Mouse (Mus musculus): Measurements from ENCODE around the gene Hpca. TPM values are rescaled to one million over a fixed set of nuclear protein-coding genes. Genes with fewer than 3 reads are reported as not detected.

Hpca gene
- polyA plus RNA-seq, 1 experiment from 2014 or later, result 143 TPM

DNA sequence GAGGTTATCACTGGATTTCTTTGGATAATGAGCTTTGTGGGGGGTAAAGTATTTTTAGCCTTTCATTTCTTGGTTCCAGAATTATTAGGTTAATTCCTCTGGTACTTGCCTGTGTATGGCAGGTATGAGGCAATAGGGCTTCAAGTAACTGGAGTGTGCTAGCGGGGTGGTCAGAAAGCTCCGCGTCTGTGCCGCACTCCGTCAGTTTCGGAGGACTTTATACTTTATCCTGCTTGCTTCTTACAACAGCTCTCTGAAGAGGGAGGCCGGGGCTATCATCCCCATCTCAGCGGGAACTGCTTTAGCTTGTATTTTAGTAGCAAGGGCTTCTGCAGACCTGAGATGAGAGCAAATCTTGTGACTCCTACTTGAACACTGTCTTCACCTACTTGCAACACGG lies 42.7 kb downstream of the Hpca start:
- no peak overlapping the region for H3K4me2 ChIP-seq
- no peak for ATAC-seq (ENCODE audit: low FRiP score)
- H3K36me3 ChIP-seq, result peaks cover 79% of the 10 kb centered on the region
- H3K4me1 ChIP-seq, result peaks cover 10% of the 10 kb centered on the region
- H3K27me3 ChIP-seq (replicated peaks), result no peaks in the 10 kb centered on the region
- WGBS, result 98% methylated on average over 9 of the region's 9 CpGs
- no peak overlapping the region for H3K27ac ChIP-seq (replicated peaks)
- no peak overlapping the region for H3K4me3 ChIP-seq (replicated peaks)
- no peak overlapping the region for H3K9ac ChIP-seq (replicated peaks)
- H3K9me3 ChIP-seq (replicated peaks), result no peaks in the 10 kb centered on the region

DNA sequence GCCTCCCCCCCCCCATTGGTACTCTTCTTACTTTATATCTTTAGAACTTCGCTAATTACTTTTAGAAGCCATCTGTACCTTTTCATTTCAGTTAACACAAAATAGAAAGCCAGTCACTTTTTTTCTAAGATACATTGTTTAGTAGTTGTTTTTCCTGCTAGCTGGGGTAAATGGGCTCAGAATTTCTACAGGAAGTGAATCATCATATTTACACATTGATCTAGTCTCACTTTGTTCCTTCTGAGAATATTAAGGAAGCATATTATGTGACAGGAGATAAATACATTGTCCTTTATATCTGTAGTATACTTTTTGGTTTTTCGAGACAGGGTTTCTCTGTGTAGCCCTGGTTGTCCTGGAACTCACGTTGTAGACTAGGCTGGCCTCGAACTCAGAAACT lies 53.0 kb downstream of the Hpca start:
- Histone ChIP-seq H3K4me3 (replicated peaks) (no peak overlapping the region), H3K4me1 (0 out of 2 replicates have a peak, but pooled peaks cover 4% of the 10 kb centered on the region), H3K9ac (replicated peaks) (no peak overlapping the region), H3K27ac (replicated peaks) (no peak overlapping the region), H3K4me2 (no peak overlapping the region), H3K36me3 (peaks cover 7% of the 10 kb centered on the region), H3K9me3 (replicated peaks) (no peaks in the 10 kb centered on the region), H3K27me3 (replicated peaks) (no peaks in the 10 kb centered on the region)
- ATAC-seq (ENCODE audit: low FRiP score), result no peak
- WGBS, result 96% methylated on average over 4 of the region's 4 CpGs

DNA sequence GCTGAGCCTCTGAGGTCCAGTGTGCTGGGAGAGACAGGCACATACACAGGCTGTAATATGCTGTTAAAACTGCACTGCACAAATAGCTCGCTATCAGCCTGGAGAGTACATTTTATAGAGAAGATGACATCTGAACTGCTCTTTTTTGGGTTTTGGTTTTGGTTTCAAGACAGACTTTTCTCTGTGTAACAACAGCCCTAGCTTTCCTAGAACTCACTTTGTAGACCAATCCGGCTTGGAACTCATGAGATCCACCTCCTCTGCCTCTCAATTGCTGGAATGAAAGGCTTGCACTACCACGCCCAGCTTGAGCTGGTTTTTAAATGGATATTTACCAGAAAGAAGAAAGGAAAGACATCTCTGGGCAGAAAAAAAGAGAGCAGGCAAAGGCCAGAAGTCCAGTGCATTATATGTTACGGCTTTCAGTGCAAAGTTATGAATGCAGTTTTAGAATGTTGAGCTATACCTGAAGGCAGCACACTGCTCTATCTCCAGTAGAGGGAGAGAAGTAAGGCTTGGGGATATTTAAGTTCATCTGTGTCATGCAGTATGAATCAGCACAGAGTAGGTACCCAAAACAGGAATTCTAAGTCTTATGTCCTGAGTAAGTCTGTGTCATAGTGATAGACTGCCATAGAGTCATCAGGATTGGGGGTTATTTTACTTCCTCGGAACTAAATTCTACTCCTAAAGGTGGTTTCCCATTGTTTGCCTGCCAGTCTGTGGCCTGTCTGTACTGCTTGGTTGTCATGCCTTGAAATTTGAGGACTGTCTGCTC lies 54.0 kb downstream of the Hpca start:
- WGBS, result 86% methylated on average over 5 of the region's 5 CpGs
- H3K4me1 ChIP-seq, result 0 out of 2 replicates have a peak, but pooled peaks cover 1% of the 10 kb centered on the region

DNA sequence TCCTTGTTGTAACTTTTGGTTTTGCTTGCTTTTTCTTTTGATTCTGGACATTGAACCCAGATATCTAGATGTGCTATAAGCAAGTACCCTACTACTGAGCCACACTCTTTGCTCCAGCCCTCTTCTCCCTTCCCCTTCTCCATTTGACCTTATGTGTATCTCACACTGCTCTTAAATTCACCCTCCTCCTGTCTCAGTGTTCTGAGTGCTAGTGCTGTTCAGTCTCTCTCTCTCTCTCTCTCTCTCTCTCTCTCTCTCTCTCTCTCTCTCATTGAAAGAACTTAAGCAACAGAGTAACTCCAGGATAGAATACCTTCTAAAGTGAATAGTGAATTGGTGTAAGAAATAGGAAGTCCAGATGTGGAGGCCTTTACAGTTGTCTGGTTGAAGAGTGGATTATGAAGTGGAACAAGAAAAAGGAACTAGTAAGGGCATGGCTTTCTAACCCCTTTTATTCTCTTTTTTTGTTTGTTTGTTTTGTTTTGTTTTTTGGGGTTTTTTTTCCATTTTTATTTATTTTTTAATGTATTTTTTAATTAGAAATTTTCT lies 56.1 kb downstream of the Hpca start:
- H3K4me1 ChIP-seq, result peaks cover 8% of the 10 kb centered on the region
- H3K27me3 ChIP-seq (replicated peaks), result no peaks in the 10 kb centered on the region
- no peak overlapping the region for H3K4me2 ChIP-seq
- no peak overlapping the region for H3K4me3 ChIP-seq (replicated peaks)
- H3K36me3 ChIP-seq, result no peaks in the 10 kb centered on the region
- H3K9me3 ChIP-seq (replicated peaks), result no peaks in the 10 kb centered on the region
- no peak overlapping the region for H3K27ac ChIP-seq (replicated peaks)
- no peak overlapping the region for H3K9ac ChIP-seq (replicated peaks)
- no peak for ATAC-seq (ENCODE audit: low FRiP score)

More for the DNA sequence above, 54.0 kb downstream of the Hpca start:
- Histone ChIP-seq H3K27me3 (replicated peaks) (no peaks in the 10 kb centered on the region), H3K27ac (replicated peaks) (no peak overlapping the region), H3K4me2 (no peak overlapping the region), H3K9ac (replicated peaks) (no peak overlapping the region), H3K9me3 (replicated peaks) (no peaks in the 10 kb centered on the region), H3K4me3 (replicated peaks) (no peak overlapping the region), H3K36me3 (0 out of 2 replicates have a peak, but pooled peaks cover 1% of the 10 kb centered on the region)
- no peak for ATAC-seq (ENCODE audit: low FRiP score)

DNA sequence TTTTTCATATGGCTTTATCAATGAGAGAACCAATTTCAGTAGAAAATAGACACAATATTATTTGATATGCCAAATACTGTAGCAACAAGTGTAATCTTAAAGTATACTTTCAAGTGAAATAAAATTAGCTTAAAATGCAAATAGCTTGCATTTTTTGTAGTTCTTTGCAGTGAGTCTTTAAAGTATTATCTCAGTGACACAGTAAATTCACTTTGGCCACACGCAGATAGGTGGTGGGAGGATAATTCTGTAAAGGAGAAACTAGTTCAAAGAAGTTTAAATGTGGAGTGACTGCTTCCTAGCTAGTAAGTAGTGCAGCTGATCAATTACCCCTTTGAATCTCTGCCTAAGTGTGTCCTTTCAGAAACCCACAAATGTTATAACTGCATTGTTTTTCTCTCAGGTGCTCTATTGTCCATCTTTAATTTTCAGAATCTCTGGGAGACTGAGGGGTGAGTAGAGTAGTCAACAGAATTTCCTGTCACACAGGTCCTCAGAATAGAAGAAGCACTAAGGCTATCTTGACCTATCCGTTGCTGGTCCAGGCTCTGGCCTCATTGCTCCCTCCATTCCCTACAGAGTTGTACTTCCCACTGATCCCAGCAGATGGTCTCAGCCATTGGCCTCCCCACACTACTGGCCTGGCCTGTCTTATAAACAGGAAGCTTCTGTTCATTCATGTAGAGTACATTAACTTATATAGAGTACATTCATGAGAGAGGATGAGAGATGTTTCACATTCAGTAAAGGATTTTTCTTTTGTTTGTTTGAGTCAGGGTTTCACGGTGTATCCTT lies 59.4 kb downstream of the Hpca start:
- Histone ChIP-seq H3K36me3 (no peaks in the 10 kb centered on the region), H3K9ac (replicated peaks) (no peak overlapping the region), H3K4me3 (replicated peaks) (no peak overlapping the region), H3K27ac (replicated peaks) (no peak overlapping the region), H3K27me3 (replicated peaks) (no peaks in the 10 kb centered on the region), H3K9me3 (replicated peaks) (no peaks in the 10 kb centered on the region), H3K4me2 (no peak overlapping the region), H3K4me1 (peaks cover 22% of the 10 kb centered on the region)
- 76% methylated on average over 3 of the region's 3 CpGs for WGBS
- no peak for ATAC-seq (ENCODE audit: low FRiP score)

Other genes starting within 250 kb of the Hpca start
- 20.9 and 25.5 TPM in 2 replicates for gene Trim62, start 238.5 kb downstream of the Hpca start, polyA plus RNA-seq (2015; fragmentation: Nextera tagmentation; extraction: Ambion mirVana)
- gene Azin2, start 159.6 kb downstream of the Hpca start, polyA plus RNA-seq (2015; fragmentation: Nextera tagmentation; extraction: Ambion mirVana), result 20.3 and 20.7 TPM in 2 replicates
- gene Ak2, start 130.1 kb downstream of the Hpca start, polyA plus RNA-seq (2015; fragmentation: Nextera tagmentation; extraction: Ambion mirVana), result 90.2 and 120 TPM in 2 replicates
- 29.9 and 34.5 TPM in 2 replicates for gene Rnf19b, start 63.8 kb downstream of the Hpca start, polyA plus RNA-seq (2015; fragmentation: Nextera tagmentation; extraction: Ambion mirVana)
- 3.3 TPM in 1 of 2 replicates, not detected in the other for gene Tmem54, start 16.5 kb downstream of the Hpca start, polyA plus RNA-seq (2015; fragmentation: Nextera tagmentation; extraction: Ambion mirVana)
- gene Fndc5, start 15.0 kb upstream of the Hpca start, polyA plus RNA-seq (2015; fragmentation: Nextera tagmentation; extraction: Ambion mirVana), result 27.0 and 34.9 TPM in 2 replicates
- 16.7 TPM in 2 replicates for gene S100pbp, start 67.7 kb upstream of the Hpca start, polyA plus RNA-seq (2015; fragmentation: Nextera tagmentation; extraction: Ambion mirVana)
- 109 and 111 TPM in 2 replicates for gene Yars, start 67.7 kb upstream of the Hpca start, polyA plus RNA-seq (2015; fragmentation: Nextera tagmentation; extraction: Ambion mirVana)
- gene C77080, start 139.4 kb upstream of the Hpca start, polyA plus RNA-seq (2015; fragmentation: Nextera tagmentation; extraction: Ambion mirVana), result 6.0 and 6.9 TPM in 2 replicates
- gene Sync, start 165.6 kb upstream of the Hpca start, polyA plus RNA-seq (2015; fragmentation: Nextera tagmentation; extraction: Ambion mirVana), result 2.7 and 2.9 TPM in 2 replicates
- gene Rbbp4, start 213.3 kb upstream of the Hpca start, polyA plus RNA-seq (2015; fragmentation: Nextera tagmentation; extraction: Ambion mirVana), result 246 and 284 TPM in 2 replicates
- 18.3 and 29.5 TPM in 2 replicates for gene Zbtb8os, start 213.7 kb upstream of the Hpca start, polyA plus RNA-seq (2015; fragmentation: Nextera tagmentation; extraction: Ambion mirVana)